Mouse (Mus musculus) spleen, postnatal 4 days (tissue): ENCODE data around the gene Med24.
"Not testable (repeated sequence)": the region's sequence is repeated elsewhere in the genome, so short reads cannot be mapped to it uniquely, and the experiment has no call there.

Experiments used
- DNase-seq, 2 experiments: peaks; one replicate each; pipeline ENCODE4 v3.0.0; 2022; ENCODE audit warnings: low spot score in 2 of 2

The Med24 gene

DNA sequence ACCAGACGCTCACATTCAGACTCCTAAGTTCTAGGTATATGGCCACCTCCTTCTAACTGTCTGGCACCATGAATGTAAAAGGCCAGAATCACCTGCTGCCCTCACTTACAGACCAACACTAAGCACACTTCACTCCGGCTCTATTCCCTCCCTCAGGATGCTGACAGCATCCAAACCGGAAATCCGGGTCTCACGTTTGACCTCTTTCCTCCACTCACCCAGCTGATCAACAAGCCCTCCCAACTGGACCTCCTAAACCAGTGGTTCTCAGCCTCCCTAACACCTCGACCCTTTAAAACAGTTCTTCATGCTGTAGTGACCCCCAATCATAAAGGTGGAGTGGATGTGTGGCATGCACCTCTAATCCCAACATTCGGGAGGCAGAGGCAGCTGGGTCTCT is 6.1 kb downstream of the Med24 start:
- no peak for DNase-seq

DNA sequence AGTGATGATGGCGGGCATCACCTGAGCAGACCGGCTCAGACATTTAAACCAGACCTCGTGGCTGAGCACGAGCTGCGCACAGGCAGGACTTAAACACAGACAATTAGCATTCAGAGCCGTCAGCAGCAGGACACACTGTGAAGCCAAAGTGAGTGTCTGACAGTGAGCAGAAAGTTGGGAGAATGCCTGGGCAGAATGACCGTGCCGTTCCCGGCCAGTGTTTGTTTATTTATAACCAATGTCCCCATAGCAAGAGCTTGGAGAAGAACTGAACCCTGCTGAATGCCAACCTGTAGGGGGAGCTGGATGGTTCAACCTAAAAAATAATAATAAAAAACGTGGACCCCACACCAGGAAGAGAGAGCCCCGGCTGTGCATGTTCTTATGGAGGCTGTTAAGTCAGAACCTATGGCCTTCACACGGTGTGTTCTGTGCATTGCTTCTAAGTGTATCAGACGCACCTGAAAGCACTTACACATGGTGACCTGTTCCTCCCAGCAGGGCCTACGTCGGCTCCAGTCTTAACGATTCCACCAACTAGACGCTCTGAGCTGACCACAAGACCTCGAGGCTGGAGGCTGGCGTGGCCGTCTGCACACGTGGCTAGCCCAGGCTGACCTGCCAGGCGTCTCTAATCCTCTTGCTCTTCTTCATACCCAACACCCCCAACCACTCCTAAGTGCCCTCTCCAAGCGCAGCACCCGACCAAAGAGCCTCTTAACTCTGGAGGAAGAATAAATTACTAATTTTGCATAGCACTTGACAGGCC is 7.6 kb downstream of the Med24 start:
- peak in 1 of 2 experiments; percentile 58 for DNase-seq

DNA sequence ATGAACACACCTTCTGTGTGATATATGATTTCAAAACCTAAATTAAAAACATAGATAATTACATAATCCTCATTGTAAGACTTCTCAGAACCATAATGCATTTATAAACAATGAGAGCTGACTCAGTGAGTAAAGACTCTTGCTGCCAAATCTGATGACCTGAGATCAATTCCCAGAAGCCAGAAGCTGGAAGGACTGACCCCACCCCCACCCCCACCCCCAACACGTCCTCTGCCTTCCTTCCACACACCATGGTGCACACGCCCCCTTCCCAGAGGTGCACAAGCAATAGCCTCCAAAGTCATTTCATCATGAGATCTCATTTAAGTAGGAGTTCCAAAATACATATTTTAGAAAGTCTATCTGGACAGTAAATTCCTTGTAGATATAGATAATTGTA is 8.5 kb downstream of the Med24 start:
- no peak for DNase-seq

DNA sequence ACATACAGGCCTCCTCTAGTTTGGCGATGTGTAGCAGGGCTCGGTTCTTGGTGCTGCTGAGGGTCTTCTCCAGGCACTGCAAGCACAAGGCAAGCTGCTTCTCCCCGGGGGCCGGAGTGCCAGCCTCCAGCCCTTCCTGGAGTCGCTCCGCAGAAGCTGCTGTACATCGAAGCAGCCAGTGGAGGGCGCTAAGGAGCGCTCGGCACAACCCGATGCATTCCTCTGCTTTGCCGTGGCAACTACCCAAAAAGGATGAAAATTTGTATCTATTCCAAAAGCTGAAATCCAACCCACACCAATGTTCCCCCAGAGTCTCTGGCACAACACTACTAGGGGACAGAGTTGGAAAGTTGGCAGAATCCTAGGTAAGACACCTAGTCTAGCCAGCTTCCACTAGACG is 11.3 kb downstream of the Med24 start:
- peak; percentile 66 to 88 for DNase-seq

DNA sequence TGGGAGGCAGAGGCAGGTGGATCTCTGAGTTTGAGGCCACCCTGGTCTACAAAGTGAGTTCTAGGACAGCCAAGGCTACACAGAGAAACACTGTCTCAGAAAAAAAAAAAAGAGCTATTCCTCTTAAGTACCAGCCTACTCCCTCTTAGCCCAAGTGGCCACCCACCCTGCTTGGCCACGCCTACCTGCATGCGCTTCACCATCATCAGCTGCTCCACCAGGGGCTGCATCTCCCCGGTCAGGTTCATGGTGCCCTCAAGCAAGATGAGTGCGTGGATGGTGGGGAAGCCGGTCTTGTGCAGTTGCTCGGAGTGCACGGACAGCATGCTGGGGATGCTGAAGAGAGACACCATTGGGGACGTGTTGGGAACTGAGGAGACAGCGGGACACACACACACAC is 13.3 kb downstream of the Med24 start:
- peak in 1 of 2 experiments; percentile 57 for DNase-seq

DNA sequence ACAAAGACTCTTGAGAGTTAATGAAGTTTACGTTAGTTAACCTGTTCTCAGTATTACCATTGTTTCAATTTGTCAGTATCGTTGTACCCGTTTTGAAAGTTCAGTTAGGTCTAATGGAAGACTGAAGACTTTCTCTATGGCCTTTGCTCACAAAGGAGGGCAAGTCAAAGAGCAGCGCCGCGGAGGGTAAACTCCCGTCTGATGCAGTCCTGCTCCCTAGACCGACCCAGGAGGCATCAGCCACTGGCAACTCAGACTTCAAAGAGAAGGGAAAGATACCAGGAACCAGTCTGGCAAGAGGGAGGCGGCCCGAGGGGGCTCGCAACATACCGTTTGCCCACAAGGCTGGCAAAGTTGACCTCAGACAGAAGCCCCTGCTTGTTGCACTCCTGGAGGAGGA is 15.5 kb downstream of the Med24 start:
- peak in 1 of 2 experiments; percentile 63 for DNase-seq

DNA sequence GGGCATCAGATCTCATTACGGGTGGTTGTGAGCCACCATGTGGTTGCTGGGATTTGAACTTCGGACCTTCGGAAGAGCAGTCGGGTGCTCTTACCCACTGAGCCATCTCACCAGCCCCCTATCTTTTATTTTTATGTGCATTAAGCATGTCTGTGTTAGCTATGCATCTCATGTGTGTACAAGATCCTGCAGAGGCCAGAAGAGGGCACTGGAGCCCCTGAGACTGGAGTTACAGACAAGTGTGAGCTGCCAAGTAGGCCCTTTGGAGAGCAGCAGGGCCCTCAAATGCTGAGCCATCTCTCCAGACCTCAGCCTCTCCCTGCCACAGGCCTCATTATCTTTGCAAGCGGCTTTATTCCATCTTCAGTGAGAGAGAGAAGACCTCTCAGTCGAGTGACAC is 17.2 kb downstream of the Med24 start:
- not testable (repeated sequence) for DNase-seq

DNA sequence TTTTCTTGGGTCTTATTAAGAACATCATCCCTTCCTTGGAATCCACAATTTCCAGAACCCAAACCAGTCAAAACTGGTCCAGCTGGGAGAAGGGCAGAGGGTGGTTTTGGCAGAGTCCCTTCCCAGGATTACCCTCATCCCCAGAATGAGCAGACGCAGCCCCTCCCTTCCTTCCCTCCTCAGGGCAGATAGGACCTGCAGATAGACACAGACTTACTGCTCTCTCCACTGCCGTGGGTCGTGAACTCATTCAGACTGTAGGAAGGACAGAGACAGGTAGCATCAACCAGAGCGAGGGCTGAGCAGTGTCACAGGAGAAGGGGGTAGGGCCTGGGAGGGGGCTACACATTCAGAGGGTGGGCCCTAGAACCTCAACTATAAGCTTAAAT is 18.2 kb downstream of the Med24 start:
- DNase-seq = peak in 1 of 2 experiments; percentile 58

DNA sequence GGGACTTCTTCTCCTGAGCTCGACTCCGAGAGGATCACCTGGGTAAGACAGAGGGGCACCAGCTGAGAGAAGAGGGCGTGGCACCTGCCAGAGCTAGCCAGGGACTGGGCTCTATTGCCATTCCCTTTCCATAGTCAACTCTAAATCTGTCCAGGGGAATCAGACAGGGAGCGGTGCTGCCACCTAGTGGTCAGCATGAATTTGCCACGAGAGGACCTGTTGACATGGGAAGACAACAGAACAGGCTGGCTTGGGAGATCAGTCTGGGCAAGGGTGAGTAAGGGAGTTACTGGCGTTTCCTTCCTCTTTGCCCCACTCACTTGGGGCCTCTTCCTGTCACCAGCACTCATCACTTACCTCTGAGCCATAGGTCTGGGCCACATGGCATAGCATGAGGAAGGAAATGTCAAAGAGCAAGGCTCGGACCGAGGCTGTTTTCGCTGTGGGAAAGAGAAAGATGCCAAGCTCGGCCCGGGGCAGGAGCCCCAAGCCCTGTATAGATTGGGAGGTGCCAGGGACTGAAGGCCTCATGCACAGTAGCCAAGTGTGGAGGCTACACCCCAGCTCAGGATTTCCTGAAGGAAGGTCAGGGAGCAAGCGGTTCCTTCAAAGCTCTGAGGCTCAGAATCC is 18.7 kb downstream of the Med24 start:
- peak; percentile 77 to 93 for DNase-seq

DNA sequence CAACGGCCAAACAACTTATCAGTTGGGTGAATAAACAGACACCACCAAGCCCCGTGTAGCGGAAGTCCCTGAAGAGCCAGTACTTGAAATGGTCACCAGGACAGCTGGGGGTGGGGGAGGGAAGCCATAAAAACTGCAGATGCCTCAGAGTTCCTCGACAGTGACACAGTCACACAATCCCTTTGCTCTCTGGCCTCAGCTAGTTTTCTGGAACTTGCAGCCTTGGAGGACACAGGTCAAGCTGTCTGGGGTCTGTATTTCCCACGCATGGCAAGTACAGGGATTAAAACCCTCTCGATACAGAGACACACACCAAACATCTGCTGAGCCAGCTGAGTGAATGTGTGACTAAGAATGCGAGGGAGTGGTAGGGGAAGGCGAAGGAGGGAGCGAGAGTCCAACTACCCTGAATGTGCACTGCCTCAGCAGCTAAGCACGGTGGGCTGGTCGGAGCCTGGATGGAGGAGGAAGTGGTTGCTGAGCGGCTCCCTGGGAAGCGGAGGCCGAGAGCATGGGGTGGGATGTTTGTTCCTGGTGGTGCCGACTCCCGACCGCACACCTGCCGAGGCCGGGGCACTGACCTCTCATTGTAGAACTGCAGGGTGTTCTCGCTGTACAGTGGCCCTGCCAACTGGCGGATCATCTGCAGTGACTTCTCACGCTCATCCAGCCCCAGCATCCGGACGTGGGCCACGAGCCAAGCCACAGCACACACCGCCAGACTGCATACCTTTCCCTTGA is 20.1 kb downstream of the Med24 start:
- DNase-seq = no peak

DNA sequence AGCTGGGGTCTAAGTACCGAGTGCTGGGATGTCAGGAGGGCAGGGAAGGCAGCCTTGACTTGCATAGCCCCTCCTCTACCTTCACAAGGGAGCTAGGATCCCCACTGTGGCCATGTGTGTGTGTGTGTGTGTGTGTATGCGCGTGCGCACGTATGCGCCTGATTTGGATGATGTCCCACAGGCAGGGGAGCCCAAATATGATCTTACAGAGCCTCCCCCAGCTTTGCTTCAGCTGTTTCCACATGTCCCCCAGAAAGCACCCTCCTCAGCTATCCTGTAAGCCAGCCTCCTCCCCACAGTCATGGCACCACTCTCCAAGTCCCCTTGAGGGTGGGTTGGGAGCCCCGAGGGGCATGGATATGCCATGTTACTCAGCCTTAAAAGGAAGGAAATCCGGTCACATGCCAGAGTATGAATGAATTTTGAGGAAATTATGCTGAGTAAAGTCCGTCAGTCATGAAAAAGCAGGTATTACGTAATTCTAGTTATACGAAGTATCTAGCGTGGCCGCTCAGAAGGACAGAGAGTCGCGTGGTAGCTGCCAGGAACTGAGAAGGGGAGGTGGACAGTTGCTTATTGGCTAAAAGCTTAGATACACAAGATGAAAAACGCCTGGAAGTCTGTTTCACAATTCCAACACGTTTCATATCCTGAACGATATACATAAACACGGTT is 20.8 kb downstream of the Med24 start:
- DNase-seq = no peak

DNA sequence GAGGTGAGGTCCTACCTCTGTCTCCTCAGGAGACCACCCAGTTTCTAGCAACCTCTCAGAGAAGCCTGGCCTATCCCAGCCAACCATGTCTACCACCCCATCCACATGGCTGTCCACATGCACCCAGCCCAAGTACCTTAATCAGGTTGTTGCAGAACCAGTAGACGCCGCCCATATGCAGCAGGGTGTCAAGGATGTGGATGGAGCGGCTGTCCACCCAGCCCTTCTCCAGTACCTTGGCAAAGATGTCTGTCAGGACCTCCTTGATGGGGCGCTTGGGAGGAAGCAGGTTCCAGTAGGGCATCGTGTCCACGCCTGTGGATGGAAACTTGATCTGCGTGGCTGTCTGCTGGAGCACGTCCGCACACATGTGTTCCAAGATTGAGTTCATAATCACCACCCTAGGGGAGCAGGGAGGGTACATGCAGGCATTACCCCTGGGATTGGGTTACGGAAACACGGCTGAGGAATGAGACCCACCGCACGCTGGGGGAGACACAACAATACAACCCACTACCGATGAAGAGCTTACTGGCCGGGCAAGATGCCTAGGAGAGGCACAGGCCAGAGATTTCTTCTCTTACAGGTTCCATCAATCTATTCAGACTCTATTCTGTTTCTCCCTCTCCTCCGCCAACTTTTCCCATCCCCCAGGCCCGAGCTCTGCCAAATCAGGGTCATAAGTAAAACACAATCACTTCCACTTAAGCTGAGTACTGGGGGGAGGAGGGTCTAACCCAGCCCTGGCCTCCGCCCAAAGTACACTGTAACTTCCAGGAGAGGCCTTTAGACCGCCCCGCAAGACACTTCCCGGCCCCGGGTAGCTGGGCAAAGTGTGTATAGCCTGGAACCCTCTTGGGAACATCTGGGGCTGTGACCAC is 21.6 kb downstream of the Med24 start:
- DNase-seq = no peak

DNA sequence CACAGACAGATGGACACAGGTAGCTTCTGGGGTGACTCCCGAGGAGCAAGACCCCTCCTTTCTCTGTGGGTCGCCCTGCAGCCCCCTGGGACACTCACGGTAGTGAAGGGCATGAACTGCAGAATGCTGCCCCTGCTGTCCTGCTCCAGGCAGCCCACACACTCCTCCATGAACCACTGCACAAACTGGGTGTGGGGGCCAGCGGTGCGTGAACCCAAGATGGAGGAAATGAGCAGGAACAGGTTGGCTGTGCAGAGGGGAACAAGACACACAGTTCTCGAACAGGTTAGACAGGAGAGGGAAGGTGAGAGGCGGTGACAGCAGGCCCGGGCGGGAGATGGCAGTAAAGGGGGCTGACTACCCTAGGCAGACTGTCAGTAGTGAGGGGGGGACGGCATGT is 24.2 kb downstream of the Med24 start:
- DNase-seq = no peak

DNA sequence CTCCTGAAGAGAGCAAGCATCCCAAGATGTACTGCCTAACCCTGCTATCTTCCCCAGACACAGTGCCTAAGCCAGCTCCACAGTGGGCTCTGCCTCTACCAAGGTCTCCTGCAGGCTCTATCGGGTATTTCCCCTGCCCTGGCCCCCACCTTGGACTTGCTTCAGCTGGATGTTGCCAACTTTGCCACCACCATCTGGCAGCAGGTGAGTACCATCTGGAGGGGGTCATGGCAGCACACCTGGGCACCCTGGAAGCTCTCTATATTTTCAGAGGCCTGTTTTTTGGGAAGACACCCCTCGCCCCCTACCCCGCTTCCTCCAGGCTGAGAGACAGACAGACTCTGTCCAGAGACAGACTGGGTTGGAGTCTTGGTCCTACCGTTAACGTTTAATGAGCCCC is 26.9 kb downstream of the Med24 start:
- no peak for DNase-seq

DNA sequence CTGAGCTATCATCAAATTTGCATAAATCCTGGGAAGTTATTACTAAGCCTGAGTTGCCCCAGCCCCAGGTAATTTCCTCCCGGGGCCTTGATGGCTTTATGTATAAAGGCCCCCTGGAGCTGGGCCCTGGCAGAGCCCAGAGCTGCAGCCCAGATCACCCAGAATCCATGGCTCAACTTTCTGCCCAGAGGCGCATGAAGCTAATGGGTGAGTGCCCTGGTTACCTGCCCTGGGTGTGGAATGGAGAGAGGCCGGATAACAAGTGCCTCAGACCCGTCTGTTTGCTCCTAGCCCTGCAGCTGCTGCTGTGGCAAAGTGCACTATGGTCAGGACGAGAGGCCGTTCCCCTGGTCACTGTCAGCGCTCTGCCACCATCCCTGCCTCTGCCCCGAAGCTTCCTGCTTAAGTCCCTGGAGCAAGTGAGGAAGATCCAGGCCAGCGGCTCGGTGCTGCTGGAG is 28.0 kb downstream of the Med24 start, which contains the start of gene Csf3:
Csf3 (plus strand) TSS at position 51 of the 458 bp plus-strand sequence.
- DNase-seq = no peak

DNA sequence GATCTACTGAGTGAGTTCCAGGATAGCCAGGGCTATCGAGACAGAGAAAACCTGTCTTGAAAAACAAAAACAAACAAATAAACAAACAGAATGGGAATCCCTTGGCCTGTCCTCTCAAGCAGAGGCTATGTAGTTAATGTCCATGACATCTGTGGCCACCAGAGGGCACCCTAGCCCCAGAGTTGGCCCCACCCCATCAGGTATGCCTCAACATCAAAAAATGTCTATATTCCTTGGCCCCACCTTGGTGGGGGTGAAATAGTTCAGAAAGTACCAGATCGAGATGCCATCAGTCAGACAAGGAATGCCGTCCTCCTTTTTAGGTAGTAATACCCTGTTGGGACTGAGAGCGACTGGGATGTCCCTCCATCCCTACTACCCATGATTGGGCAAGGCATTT is 29.3 kb downstream of the Med24 start:
- DNase-seq = peak; percentile 71 to 90

DNA sequence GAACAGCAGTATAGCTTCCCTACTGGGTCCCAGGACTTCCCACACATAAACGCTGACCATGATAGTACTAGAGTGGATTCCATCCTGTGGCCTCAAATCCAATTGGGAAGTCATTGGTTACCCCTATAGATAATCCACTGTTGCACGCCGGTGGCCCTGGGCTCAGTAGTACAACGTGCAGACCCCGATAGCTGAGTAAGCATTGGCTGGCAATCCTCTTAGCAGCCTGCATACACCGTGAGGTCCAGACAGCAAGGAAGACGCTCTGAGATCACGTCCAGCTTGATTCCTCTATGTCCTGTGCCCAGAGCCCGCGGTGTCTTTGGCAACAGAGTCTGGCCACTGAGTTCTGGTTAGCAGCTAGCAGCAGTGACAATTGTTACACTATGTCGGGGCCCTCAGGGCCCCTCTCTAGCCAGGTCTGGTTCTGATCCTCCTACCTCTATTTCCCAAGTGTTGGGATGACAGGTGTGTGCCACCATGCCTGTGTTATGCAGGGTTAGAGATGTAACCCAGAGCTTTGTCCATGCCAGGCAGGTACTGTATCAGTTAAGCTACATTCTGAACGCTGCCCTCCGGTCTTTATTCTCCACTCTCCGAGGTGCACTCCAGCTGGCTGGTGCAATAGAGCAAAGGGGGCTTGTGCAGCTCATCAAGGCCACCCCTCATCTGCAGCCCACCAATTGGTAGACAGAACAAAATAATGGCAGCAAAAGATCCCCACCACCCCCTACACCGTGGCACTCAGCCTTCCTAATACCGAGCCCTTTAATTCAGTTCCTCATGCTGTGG is 30.2 kb downstream of the Med24 start:
- peak in 1 of 2 experiments; percentile 58 for DNase-seq

DNA sequence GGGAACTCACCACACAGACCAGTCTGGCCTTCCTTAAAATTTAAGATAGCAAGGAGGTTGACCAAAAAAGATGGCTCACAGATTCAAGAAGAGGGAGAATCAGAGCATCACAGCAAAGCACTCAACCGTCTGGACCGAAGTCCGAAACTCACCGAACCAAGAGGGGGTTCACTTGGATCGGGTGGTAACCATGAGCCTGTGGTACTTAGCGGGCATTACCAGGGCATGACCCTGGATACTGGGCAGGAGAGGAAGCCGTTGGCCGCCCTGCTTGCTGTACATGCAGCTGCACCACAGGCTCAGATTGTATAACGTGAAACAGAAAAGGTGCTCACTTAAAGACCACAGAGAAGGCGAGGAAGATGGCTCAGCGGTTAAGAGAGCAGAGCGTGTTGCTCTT is 32.0 kb downstream of the Med24 start:
- DNase-seq = no peak

DNA sequence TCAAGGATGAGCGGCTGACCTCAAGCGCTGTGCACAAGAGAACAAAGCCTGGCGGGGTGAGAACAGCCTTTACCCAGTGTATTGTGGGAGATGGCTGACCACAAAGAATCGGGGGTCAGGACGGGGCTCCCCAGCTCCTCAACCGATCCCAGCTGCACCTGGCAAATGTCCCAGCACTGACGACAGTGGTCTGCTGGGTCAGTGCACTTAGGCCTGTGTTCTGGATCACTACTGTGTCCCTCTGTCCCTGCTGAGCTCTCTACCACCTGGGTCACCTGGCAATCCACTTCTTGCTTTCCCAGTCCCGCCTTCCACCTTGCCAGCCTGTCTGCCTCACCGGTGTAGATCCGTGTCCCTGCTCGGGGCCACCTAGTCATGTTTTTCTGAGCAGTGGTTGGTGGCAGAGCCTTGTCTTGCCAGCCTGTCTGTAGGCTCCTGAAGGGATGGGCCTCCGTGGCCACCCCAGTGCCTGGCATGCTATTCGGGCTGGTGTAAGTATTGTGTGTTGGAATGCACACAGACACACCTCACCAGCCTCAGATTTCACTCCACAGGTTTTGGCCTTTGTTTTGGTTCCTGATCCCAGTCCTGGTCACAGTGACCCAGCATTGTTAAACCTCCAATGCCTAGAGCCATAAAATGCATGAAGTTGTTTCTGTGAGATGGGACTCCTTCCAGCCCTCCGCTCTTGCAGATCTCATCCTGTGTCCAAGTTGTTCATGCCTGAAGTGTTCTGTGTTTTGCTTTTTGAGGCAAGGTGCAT is 32.6 kb downstream of the Med24 start:
- DNase-seq = no peak
